Comparison of ENCODE assay signal across 12 mouse cellular contexts in the genomic region with DNA sequence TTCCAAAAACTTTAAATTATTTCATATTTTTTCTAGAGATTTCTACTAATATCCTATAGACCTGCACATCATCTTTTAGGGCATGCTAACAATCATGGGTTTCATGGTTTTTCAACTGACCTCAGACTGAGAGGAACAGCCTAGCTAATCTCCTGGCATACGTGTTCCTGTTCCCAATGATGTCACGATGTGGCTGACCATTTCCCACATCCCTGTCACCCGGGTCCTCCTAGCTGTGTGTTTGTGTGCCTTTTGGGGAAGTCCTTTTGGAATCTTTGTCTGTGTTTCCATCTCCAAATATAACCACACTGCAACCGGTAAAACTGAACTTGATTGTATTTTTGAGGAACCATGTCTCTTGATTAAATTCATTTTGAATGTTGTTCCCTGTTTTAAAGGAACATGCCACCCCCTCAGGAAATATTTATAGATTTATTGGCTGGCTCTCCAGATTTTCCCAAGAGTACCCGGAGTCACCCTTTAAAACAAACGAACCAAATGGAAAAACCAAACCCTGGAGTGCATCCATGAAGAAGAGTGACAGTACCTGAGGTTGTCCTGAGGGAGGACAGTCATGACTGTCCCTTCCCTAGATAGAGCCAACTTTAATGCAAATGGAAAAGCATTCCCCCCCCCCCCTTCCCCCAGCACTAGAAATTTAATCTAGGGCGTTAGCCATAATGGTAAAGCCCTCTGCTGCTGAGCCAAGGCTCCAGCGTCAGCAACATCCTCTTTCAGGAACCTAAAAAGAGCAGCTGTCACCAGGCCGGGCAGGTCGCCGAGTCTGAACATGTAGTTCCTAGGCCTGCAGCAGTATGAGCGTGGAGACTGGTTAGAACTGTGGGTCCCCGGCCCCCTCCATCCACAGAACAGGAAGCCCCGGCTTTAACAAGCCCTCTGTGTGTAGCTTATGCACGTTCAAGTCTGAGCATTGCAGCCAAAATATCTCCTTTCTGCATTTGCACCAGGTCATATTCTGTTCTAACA. TPM values are rescaled to one million over a fixed set of nuclear protein-coding genes. Genes with fewer than 3 reads are reported as not detected.
DNase-seq lines count a peak whose midpoint lies in the region; ATAC-seq lines count a peak whose summit lies in the region.
"Had no signal": no experiment of that assay in that cellular context is flagged by ENCODE, and none has a peak within 500 bp of the region (broad histone marks: within the 10 kb centered on the region; RNA-seq: fewer than 3 reads in every experiment).

No protein-coding gene starts in this region.

- no peak overlapping the region for H3K4me2 ChIP-seq in forebrain, embryonic 15.5 days (replicated peaks)
- H3K4me2 ChIP-seq: heart, embryonic 13.5 days had no signal

- H3K9me3 ChIP-seq in forebrain, embryonic 15.5 days = no peaks in the 10 kb centered on the region
- H3K9me3 ChIP-seq: heart, embryonic 13.5 days had no signal

- H3K27me3 ChIP-seq in splenic B cell, adult 2 months (ENCODE audit: control insufficient read depth, insufficient read depth, low read length, poor library complexity, severe bottlenecking) = no peaks in the 10 kb centered on the region
- no peaks in the 10 kb centered on the region for H3K27me3 ChIP-seq in forebrain, embryonic 15.5 days
- H3K27me3 ChIP-seq: heart, embryonic 13.5 days had no signal

- H3K36me3 ChIP-seq in splenic B cell, adult 2 months (ENCODE audit: control insufficient read depth, insufficient read depth, low read length, poor library complexity, severe bottlenecking) = no peaks in the 10 kb centered on the region
- no peaks in the 10 kb centered on the region for H3K36me3 ChIP-seq in forebrain, embryonic 15.5 days
- H3K36me3 ChIP-seq: heart, embryonic 13.5 days had no signal

- H3K27ac ChIP-seq in forebrain, embryonic 15.5 days (replicated peaks) = no peak overlapping the region
- H3K27ac ChIP-seq: heart, embryonic 13.5 days had no signal

- no peaks in the 10 kb centered on the region for H3K4me1 ChIP-seq in forebrain, embryonic 15.5 days

- ATAC-seq in frontal cortex, adult (ENCODE audit: low TSS enrichment) = peak; percentile 79
- no peak for ATAC-seq in forebrain, embryonic 15.5 days (replicated peaks)
- ATAC-seq: activated CD4-positive, CD25-positive, alpha-beta regulatory T cell, adult 4 months had no signal

- no peak overlapping the region for H3K4me3 ChIP-seq in forebrain, embryonic 15.5 days
- H3K4me3 ChIP-seq: heart, embryonic 13.5 days had no signal

- whole genome bisulfite sequencing in forebrain, embryonic 15.5 days = 78% methylated on average over 15 of the region's 15 CpGs

- DNase-seq in frontal cortex, postnatal 10 days (ENCODE audit: low spot score in 2 of 2) = no peak
- peak; percentile 3 for DNase-seq in thymus, postnatal 25 days
- no peak for DNase-seq in thymus, adult 18-20 months
- peak; percentile 33 to 55 for DNase-seq in kidney, postnatal 25 days
- DNase-seq in splenic B cell, adult 2 months (ENCODE audit: low read depth, low spot score) = peak; percentile 23
- no peak for DNase-seq in cerebellum, adult 11-12 months
- DNase-seq: retina, postnatal 1 day had no signal

- no peak overlapping the region for H3K9ac ChIP-seq in forebrain, embryonic 15.5 days (replicated peaks)
- H3K9ac ChIP-seq: heart, embryonic 13.5 days had no signal

RNA-seq across cellular contexts. Expression of a gene that starts 31.1 kb away (rescaled TPM):
- 0.04 and 0.08 TPM in 2 replicates for polyA plus RNA-seq in forebrain, embryonic 15.5 days (2015; fragmentation: Nextera tagmentation; extraction: Ambion mirVana)
- polyA plus RNA-seq: activated CD4-positive, CD25-positive, alpha-beta regulatory T cell, adult 4 months; C2C12 had no signal

Comparison
In these comparisons a context has a peak if more than half of its experiments do, and no peak if none do; other contexts are left out.
1. DNase-seq: peak in thymus, postnatal 25 days (single experiment), kidney, postnatal 25 days (2 of 2) and splenic B cell, adult 2 months (single experiment); none in frontal cortex, postnatal 10 days (0 of 2), thymus, adult 18-20 months (0 of 2) and cerebellum, adult 11-12 months (single experiment).